Mouse (Mus musculus) E14TG2a.4 (cell line): ENCODE measurements around the gene Cyp11a1.

ENCODE experiments used
- CTCF ChIP-seq: conservative IDR thresholded peaks from 2 replicates; pipeline ENCODE4 v1.5.1; 2014; ENCODE audit warnings: low read length
- NANOG ChIP-seq: IDR thresholded peaks from 2 replicates; pipeline ENCODE4 v1.6.1; 2014; ENCODE audit warnings: borderline replicate concordance, low read length, mixed read lengths
- POU5F1 ChIP-seq: IDR thresholded peaks from 2 replicates; pipeline ENCODE4 v1.6.1; 2014; ENCODE audit warnings: low read length, borderline replicate concordance

DNA sequence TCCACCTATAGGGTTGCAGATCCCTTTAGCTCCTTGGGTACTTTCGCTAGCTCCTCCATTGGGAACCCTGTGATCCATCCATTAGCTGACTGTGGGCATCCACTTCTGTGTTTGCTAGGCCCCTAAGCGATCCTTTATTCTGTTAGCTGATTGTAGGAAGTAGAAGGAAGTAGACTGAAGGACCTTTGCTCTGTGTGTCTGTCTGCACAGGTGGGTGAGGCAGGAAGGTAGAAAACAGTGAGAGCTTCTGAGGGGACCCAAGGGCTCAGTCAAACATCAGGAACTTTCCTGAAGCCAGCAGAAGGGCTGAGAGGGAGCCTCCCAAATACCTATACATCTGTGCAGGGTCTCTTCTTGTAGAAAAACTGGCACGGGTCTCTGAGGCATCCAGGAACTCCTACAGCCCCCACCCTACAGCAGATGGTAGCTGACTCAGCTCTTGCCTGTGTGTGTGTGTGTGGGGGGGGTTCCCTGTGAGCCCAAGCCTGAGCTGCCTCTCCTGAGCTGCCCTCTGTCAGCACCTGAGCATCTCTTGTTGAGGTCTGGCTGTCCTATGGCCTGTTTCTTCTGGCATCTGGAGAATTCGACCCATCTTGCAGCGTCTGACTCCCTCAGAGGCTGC lies 30.9 kb upstream of the Cyp11a1 start:
- TF ChIP-seq CTCF: no peak
- no peak for TF ChIP-seq POU5F1
- no peak for TF ChIP-seq NANOG
